Mouse (Mus musculus) MEL (cell line): ENCODE results near the gene Dffa. TPM values are rescaled to one million over a fixed set of nuclear protein-coding genes. Genes with fewer than 3 reads are reported as not detected.

ENCODE experiments used
- DNase-seq: peaks from one replicate; pipeline ENCODE4 v3.0.0; 2011; ENCODE audit warnings: low read depth, low spot score
- H3K27ac ChIP-seq: 2 replicates; pipeline ENCODE4 v1.5.1; 2012; ENCODE audit warnings: low read depth, mild to moderate bottlenecking, control low read depth, low read length, moderate library complexity; ENCODE audit not compliant: control insufficient read depth
- H3K27me3 ChIP-seq, 2 experiments: fragments of 150-350 bp in 1 of 2; sonication (generic) in 1 of 2; 2 replicates each; pipeline ENCODE4 v1.6.1; 2012; ENCODE audit warnings: low read length in 2 of 2, mild to moderate bottlenecking in 2 of 2, improper control_type of control experiment in 1 of 2, moderate library complexity in 1 of 2; ENCODE audit not compliant: insufficient read depth in 2 of 2, control insufficient read depth in 1 of 2
- H3K36me3 ChIP-seq, 2 experiments: 2 replicates each; pipeline ENCODE4 v1.6.1; 2012 to 2014; ENCODE audit warnings: low read length in 2 of 2, improper control_type of control experiment in 1 of 2, inconsistent platforms in 1 of 2, mild to moderate bottlenecking in 1 of 2; ENCODE audit not compliant: insufficient read depth in 2 of 2, control insufficient read depth in 1 of 2
- H3K4me1 ChIP-seq, 2 experiments: fragments of 150-350 bp in 1 of 2; sonication (generic) in 1 of 2; 2 replicates each; pipeline ENCODE4 v1.6.1; 2012; ENCODE audit warnings: low read length in 2 of 2, improper control_type of control experiment in 1 of 2, mild to moderate bottlenecking in 1 of 2; ENCODE audit not compliant: insufficient read depth in 2 of 2, control insufficient read depth in 1 of 2
- H3K4me3 ChIP-seq, 2 experiments: fragments of 150-350 bp in 1 of 2; sonication (generic) in 1 of 2; 2 replicates each; pipeline ENCODE4 v1.5.1; 2012; ENCODE audit warnings: low read depth in 2 of 2, low read length in 2 of 2, mild to moderate bottlenecking in 2 of 2, moderate library complexity in 2 of 2, control low read depth in 1 of 2, improper control_type of control experiment in 1 of 2; ENCODE audit not compliant: control insufficient read depth in 1 of 2, insufficient read depth in 1 of 2
- H3K79me2 ChIP-seq: 2 replicates; pipeline ENCODE4 v1.6.1; 2012; ENCODE audit warnings: mild to moderate bottlenecking, low read length, moderate library complexity; ENCODE audit not compliant: control insufficient read depth, poor library complexity, insufficient read depth
- H3K9ac ChIP-seq: 2 replicates; pipeline ENCODE4 v1.6.1; 2012; ENCODE audit warnings: low read depth, mild to moderate bottlenecking, control low read depth, low read length, moderate library complexity; ENCODE audit not compliant: control insufficient read depth, poor library complexity, severe bottlenecking
- H3K9me3 ChIP-seq: fragments of 150-350 bp; sonication (generic); replicated peaks from 2 replicates; pipeline ENCODE4 v1.6.1; 2012; ENCODE audit warnings: mild to moderate bottlenecking, low read length, improper control_type of control experiment, moderate library complexity; ENCODE audit not compliant: insufficient read depth
- E2F4 ChIP-seq: IDR thresholded peaks from 2 replicates; pipeline ENCODE4 v1.6.1; 2011; ENCODE audit warnings: low read depth, low read length, improper control_type of control experiment, borderline replicate concordance
- ELF1 ChIP-seq: IDR thresholded peaks from 2 replicates; pipeline ENCODE4 v1.6.1; 2014; ENCODE audit warnings: low read depth, mild to moderate bottlenecking, inconsistent platforms, low read length, improper control_type of control experiment, moderate library complexity
- GABPA ChIP-seq: IDR thresholded peaks from 2 replicates; pipeline ENCODE4 v1.6.1; 2012; ENCODE audit warnings: low read depth, mild to moderate bottlenecking, inconsistent platforms, low read length, improper control_type of control experiment, moderate library complexity
- MAX ChIP-seq: IDR thresholded peaks from 2 replicates; pipeline ENCODE4 v1.6.1; 2011; ENCODE audit warnings: low read length, improper control_type of control experiment
- MXI1 ChIP-seq: IDR thresholded peaks from 2 replicates; pipeline ENCODE4 v1.6.1; 2011; ENCODE audit warnings: mild to moderate bottlenecking, low read depth, low read length, improper control_type of control experiment
- MYB ChIP-seq: IDR thresholded peaks from 2 replicates; pipeline ENCODE4 v1.6.1; 2011; ENCODE audit warnings: mild to moderate bottlenecking, low read depth, low read length, improper control_type of control experiment
- NRF1 ChIP-seq: IDR thresholded peaks from 2 replicates; pipeline ENCODE4 v1.6.1; 2014; ENCODE audit warnings: low read depth, mild to moderate bottlenecking, inconsistent platforms, low read length, improper control_type of control experiment, moderate library complexity; ENCODE audit not compliant: poor library complexity, insufficient read depth, severe bottlenecking
- POLR2A ChIP-seq, 2 experiments: IDR thresholded peaks; 2 replicates each; pipeline ENCODE4 v1.6.1; 2011 to 2012; ENCODE audit warnings: low read length in 2 of 2, mild to moderate bottlenecking in 2 of 2, control low read depth in 1 of 2, improper control_type of control experiment in 1 of 2, low read depth in 1 of 2, moderate library complexity in 1 of 2; ENCODE audit not compliant: control insufficient read depth in 1 of 2, insufficient read depth in 1 of 2, poor library complexity in 1 of 2
- SMC3 ChIP-seq: IDR thresholded peaks from 2 replicates; pipeline ENCODE4 v1.6.1; 2011; ENCODE audit warnings: low read depth, low read length, improper control_type of control experiment
- TAL1 ChIP-seq: IDR thresholded peaks from 2 replicates; pipeline ENCODE4 v1.6.1; 2012; ENCODE audit warnings: mild to moderate bottlenecking, inconsistent platforms, low read length, moderate library complexity, mixed read lengths
- USF1 ChIP-seq: IDR thresholded peaks from 2 replicates; pipeline ENCODE4 v1.6.1; 2014; ENCODE audit warnings: low read depth, mild to moderate bottlenecking, inconsistent platforms, low read length, improper control_type of control experiment, moderate library complexity
- USF2 ChIP-seq, 2 experiments: IDR thresholded peaks; 2 replicates each; pipeline ENCODE4 v1.6.1; 2011 to 2012; ENCODE audit warnings: improper control_type of control experiment in 2 of 2, low read length in 2 of 2, borderline replicate concordance in 1 of 2, inconsistent platforms in 1 of 2, low read depth in 1 of 2, mild to moderate bottlenecking in 1 of 2; ENCODE audit not compliant: insufficient read depth in 1 of 2
- ZC3H11A ChIP-seq: IDR thresholded peaks from 2 replicates; pipeline ENCODE4 v1.6.1; 2012; ENCODE audit warnings: low read depth, mild to moderate bottlenecking, inconsistent platforms, low read length, improper control_type of control experiment
- ZKSCAN1 ChIP-seq: IDR thresholded peaks from 2 replicates; pipeline ENCODE4 v1.6.1; 2012; ENCODE audit warnings: low read depth, mild to moderate bottlenecking, inconsistent platforms, low read length, improper control_type of control experiment, moderate library complexity
- ZMIZ1 ChIP-seq: IDR thresholded peaks from 2 replicates; pipeline ENCODE4 v1.6.1; 2012; ENCODE audit warnings: low read depth, mild to moderate bottlenecking, inconsistent platforms, low read length, improper control_type of control experiment, moderate library complexity
- ZNF384 ChIP-seq: IDR thresholded peaks from 2 replicates; pipeline ENCODE4 v1.6.1; 2012; ENCODE audit warnings: low read depth, mild to moderate bottlenecking, inconsistent platforms, low read length, improper control_type of control experiment
- polyA plus RNA-seq, 2 experiments: library from polyadenylated mRNA; stranded (reverse) in 1 of 2; unstranded in 1 of 2; fragments of >175 nt in 1 of 2; fragments of >200 nt in 1 of 2; gene quantifications; 2 replicates each; pipeline versions ENCODE4 v1.2.1 to v1.2.4; 2012; ENCODE audit warnings: low replicate concordance in 2 of 2, low read depth in 1 of 2; ENCODE audit not compliant: insufficient read length in 2 of 2, insufficient read depth in 1 of 2, missing spikeins in 1 of 2
- total RNA-seq: library from RNA; depleted of rRNA; stranded (reverse); fragments of 300-350 nt; gene quantifications from 2 replicates; pipeline ENCODE4 v1.2.3, GENCODE M21; 2012

The Dffa gene
- total and polyA plus RNA-seq, 3 experiments, result 20.2 to 33.0 TPM; not detected in 1

DNA sequence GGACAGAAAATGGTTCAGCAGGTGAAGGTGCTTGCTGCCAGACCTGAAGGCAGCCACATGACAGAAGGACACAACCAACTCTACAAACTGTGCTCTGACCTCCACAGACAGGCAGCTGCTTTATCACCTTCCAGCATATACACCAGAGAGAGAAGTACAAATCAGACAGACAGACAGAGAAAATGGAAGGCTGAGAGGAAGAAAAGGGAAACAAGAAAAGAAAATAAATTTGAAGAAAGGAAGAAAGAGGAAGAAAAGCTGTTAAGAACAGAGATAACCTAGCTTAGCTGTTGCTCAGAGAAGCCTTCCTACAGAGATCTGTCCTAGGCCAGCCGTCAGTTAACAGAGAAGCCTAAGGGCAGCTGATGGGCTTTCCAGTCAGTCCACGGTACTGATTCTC, 55.3 kb downstream of the Dffa start (continued):
- TF ChIP-seq ZNF384 (0 out of 2 replicates have a peak, but pooled peaks have one; percentile 13), MXI1 (0 out of 2 replicates have a peak, but pooled peaks have one; percentile 43), MYB (no peak), E2F4 (no peak), USF1 (peak; percentile 28; the same call in 1 of the 2 replicates), ZC3H11A (no peak), ZKSCAN1 (no peak), NRF1 (no peak), ZMIZ1 (no peak), MAX (no peak), USF2 (IDR thresholded peaks at IDR 0.05; ENCODE audit: borderline replicate concordance in 1 of 2, insufficient read depth in 1 of 2, low read depth in 1 of 2, low read length in 2 of 2) (no peak), ELF1 (no peak)
- TF ChIP-seq, all 39 proteins: peak for 10

- no peaks in the 10 kb centered on the region for H3K27me3 ChIP-seq
- H3K36me3 ChIP-seq, result peaks cover 18 to 35% of the 10 kb centered on the region in 2 experiments
- peak; percentile 44 for DNase-seq
- H3K79me2 ChIP-seq, result peaks cover 7% of the 10 kb centered on the region; the same call in 1 of the 2 replicates
- TF ChIP-seq SMC3, result no peak
- no peaks in the 10 kb centered on the region for H3K9me3 ChIP-seq
- H3K27ac ChIP-seq, result peak overlapping the region; percentile 85
- no peak overlapping the region for H3K4me3 ChIP-seq
- H3K4me1 ChIP-seq, result peaks cover 12 to 28% of the 10 kb centered on the region in 2 experiments
- H3K9ac ChIP-seq, result peak overlapping the region; percentile 35; the same call in 1 of the 2 replicates
Measured at GRCm38 (mm10) chr4:149159891-149160290, 55.9 kb downstream of the Dffa start.

- Histone ChIP-seq H3K4me1 (peaks cover 12 to 32% of the 10 kb centered on the region in 2 experiments), H3K79me2 (peaks cover 12% of the 10 kb centered on the region), H3K9ac (no peak overlapping the region), H3K27me3 (no peaks in the 10 kb centered on the region), H3K27ac (no peak overlapping the region), H3K4me3 (no peak overlapping the region), H3K36me3 (peaks cover 16 to 43% of the 10 kb centered on the region in 2 experiments), H3K9me3 (no peaks in the 10 kb centered on the region)
- TF ChIP-seq SMC3 (no peak), MXI1 (no peak), GABPA (no peak), TAL1 (no peak), POLR2A (IDR thresholded peaks at IDR 0.05; ENCODE audit: control insufficient read depth in 1 of 2, insufficient read depth in 1 of 2, low read depth in 1 of 2, low read length in 2 of 2, poor library complexity in 1 of 2) (no peak), ZC3H11A (no peak), E2F4 (no peak)
- DNase-seq, result no peak
Measured at GRCm38 (mm10) chr4:149161166-149161565, 57.2 kb downstream of the Dffa start.
